Comparison of ENCODE assay signal across 8 mouse cellular contexts in genomic region chr17:22417510-22417909, GRCm38 (mm10). TPM values are rescaled to one million over a fixed set of nuclear protein-coding genes. Genes with fewer than 3 reads are reported as not detected.
DNase-seq lines count a peak whose midpoint lies in the region; ATAC-seq and TF ChIP-seq lines count a peak whose summit lies in the region.

No protein-coding gene starts in this region.

- H3K9ac ChIP-seq in kidney, embryonic 14.5 days (ENCODE audit: low read depth, low read length), result no peak overlapping the region
- no peak overlapping the region for H3K9ac ChIP-seq in liver, embryonic 13.5 days
- H3K9ac ChIP-seq in neural tube, embryonic 13.5 days, result no peak overlapping the region

- ATAC-seq in kidney, embryonic 14.5 days (ENCODE audit: low FRiP score, low TSS enrichment), result 0 out of 2 replicates have a peak, but pooled peaks have one; percentile 46
- no peak for ATAC-seq in liver, embryonic 13.5 days (ENCODE audit: low read depth)
- peak; percentile 36 for ATAC-seq in neural tube, embryonic 13.5 days (ENCODE audit: low read depth)

- peak; percentile 50 for TF ChIP-seq CTCF in cortical plate, adult 2 months (IDR thresholded peaks at IDR 0.05; ENCODE audit: extremely low read depth, insufficient read depth, low read length)

- H3K9me3 ChIP-seq in kidney, embryonic 14.5 days (ENCODE audit: control insufficient read depth, low read length), result no peaks in the 10 kb centered on the region
- H3K9me3 ChIP-seq in liver, embryonic 13.5 days (replicated peaks), result no peaks in the 10 kb centered on the region
- no peaks in the 10 kb centered on the region for H3K9me3 ChIP-seq in neural tube, embryonic 13.5 days

- no peak for TF ChIP-seq POLR2A in cortical plate, adult 2 months (IDR thresholded peaks at IDR 0.05; ENCODE audit: extremely low read depth, insufficient read depth, low read length)

- H3K27ac ChIP-seq in cortical plate, adult 2 months (ENCODE audit: insufficient read depth, low read length), result no peak overlapping the region
- H3K27ac ChIP-seq in kidney, embryonic 14.5 days (ENCODE audit: low read depth, low read length), result no peak overlapping the region
- H3K27ac ChIP-seq in liver, embryonic 13.5 days, result no peak overlapping the region
- no peak overlapping the region for H3K27ac ChIP-seq in neural tube, embryonic 13.5 days (replicated peaks)

- H3K4me3 ChIP-seq in cortical plate, adult 2 months (ENCODE audit: insufficient read depth, low read length), result no peak overlapping the region
- no peak overlapping the region for H3K4me3 ChIP-seq in kidney, embryonic 14.5 days (ENCODE audit: low read length)
- no peak overlapping the region for H3K4me3 ChIP-seq in liver, embryonic 13.5 days (replicated peaks)
- H3K4me3 ChIP-seq in neural tube, embryonic 13.5 days, result no peak overlapping the region

- WGBS in kidney, embryonic 14.5 days, result 2% methylated on average over 3 of the region's 3 CpGs
- WGBS in liver, embryonic 13.5 days (ENCODE audit: insufficient replicate concordance), result under 1% methylated on average over 3 of the region's 3 CpGs
- WGBS in neural tube, embryonic 13.5 days, result 2% methylated on average over 3 of the region's 3 CpGs

- no peaks in the 10 kb centered on the region for H3K27me3 ChIP-seq in kidney, embryonic 14.5 days (ENCODE audit: control insufficient read depth, insufficient read depth, low read length)
- no peaks in the 10 kb centered on the region; the same call in 1 of the 2 replicates for H3K27me3 ChIP-seq in liver, embryonic 13.5 days
- H3K27me3 ChIP-seq in neural tube, embryonic 13.5 days, result no peaks in the 10 kb centered on the region

- H3K4me2 ChIP-seq in kidney, embryonic 14.5 days (replicated peaks; ENCODE audit: low read depth, low read length), result no peak overlapping the region
- no peak overlapping the region for H3K4me2 ChIP-seq in liver, embryonic 13.5 days
- H3K4me2 ChIP-seq in neural tube, embryonic 13.5 days, result no peak overlapping the region

- H3K4me1 ChIP-seq in cortical plate, adult 2 months (ENCODE audit: control insufficient read depth, insufficient read depth, low read length), result no peaks in the 10 kb centered on the region
- H3K4me1 ChIP-seq in kidney, embryonic 14.5 days (ENCODE audit: control insufficient read depth, insufficient read depth, low read length), result no peaks in the 10 kb centered on the region
- no peaks in the 10 kb centered on the region for H3K4me1 ChIP-seq in liver, embryonic 13.5 days (replicated peaks)
- H3K4me1 ChIP-seq in neural tube, embryonic 13.5 days (replicated peaks), result no peaks in the 10 kb centered on the region

- peak; percentile 72 for DNase-seq in CD4-positive helper T cell, adult 2 months (ENCODE audit: low read depth, low spot score)
- peak; percentile 74 for DNase-seq in ZHBTc4 (ENCODE audit: low read depth, low spot score)
- peak; percentile 17 for DNase-seq in gonadal fat pad, adult 2 months (ENCODE audit: low read depth)
- peak; percentile 5 for DNase-seq in liver, embryonic 13.5 days
- peak; percentile 76 for DNase-seq in thymus, postnatal 14 days

- no peaks in the 10 kb centered on the region for H3K36me3 ChIP-seq in kidney, embryonic 14.5 days (ENCODE audit: control insufficient read depth, insufficient read depth, low read length)
- no peaks in the 10 kb centered on the region for H3K36me3 ChIP-seq in liver, embryonic 13.5 days
- no peaks in the 10 kb centered on the region for H3K36me3 ChIP-seq in neural tube, embryonic 13.5 days

RNA-seq across cellular contexts. Expression of gene Zfp946, which starts 6.5 kb away (rescaled TPM):
- 9.3 and 10.2 TPM in 2 replicates for polyA plus RNA-seq in cortical plate, adult 2 months (2012; rRNA removed)
- polyA plus RNA-seq in gonadal fat pad, adult 2 months (2012; rRNA removed), result 2.5 and 3.2 TPM in 2 replicates
- 12.3 and 16.8 TPM in 2 replicates for polyA plus RNA-seq in kidney, embryonic 14.5 days (2014; fragmentation: Nextera tagmentation; extraction: Ambion mirVana)
- polyA plus RNA-seq in liver, embryonic 13.5 days (2015; fragmentation: Nextera tagmentation; extraction: Ambion mirVana), result 3.1 and 3.9 TPM in 2 replicates
- polyA plus RNA-seq in neural tube, embryonic 13.5 days (2015; fragmentation: Nextera tagmentation; extraction: Ambion mirVana), result 36.8 and 40.1 TPM in 2 replicates

RNA-seq across cellular contexts. Expression of gene Zfp758, which starts 56.3 kb away (rescaled TPM):
- polyA plus RNA-seq in cortical plate, adult 2 months (2012; rRNA removed), result 3.9 and 4.5 TPM in 2 replicates
- polyA plus RNA-seq in gonadal fat pad, adult 2 months (2012; rRNA removed), result 0.74 and 1.0 TPM in 2 replicates
- 9.2 and 9.7 TPM in 2 replicates for polyA plus RNA-seq in kidney, embryonic 14.5 days (2014; fragmentation: Nextera tagmentation; extraction: Ambion mirVana)
- 4.1 and 5.7 TPM in 2 replicates for polyA plus RNA-seq in liver, embryonic 13.5 days (2015; fragmentation: Nextera tagmentation; extraction: Ambion mirVana)
- 8.3 and 8.4 TPM in 2 replicates for polyA plus RNA-seq in neural tube, embryonic 13.5 days (2015; fragmentation: Nextera tagmentation; extraction: Ambion mirVana)

RNA-seq across cellular contexts. Expression of gene Zfp944, which starts 56.3 kb away (rescaled TPM):
- polyA plus RNA-seq in cortical plate, adult 2 months (2012; rRNA removed), result 7.2 and 7.9 TPM in 2 replicates
- polyA plus RNA-seq in gonadal fat pad, adult 2 months (2012; rRNA removed), result 2.2 and 2.5 TPM in 2 replicates
- 12.8 and 15.8 TPM in 2 replicates for polyA plus RNA-seq in kidney, embryonic 14.5 days (2014; fragmentation: Nextera tagmentation; extraction: Ambion mirVana)
- 6.3 and 8.0 TPM in 2 replicates for polyA plus RNA-seq in liver, embryonic 13.5 days (2015; fragmentation: Nextera tagmentation; extraction: Ambion mirVana)
- 14.2 TPM in 2 replicates for polyA plus RNA-seq in neural tube, embryonic 13.5 days (2015; fragmentation: Nextera tagmentation; extraction: Ambion mirVana)

Comparison
In these comparisons a context has a peak if more than half of its experiments do, and no peak if none do; other contexts are left out.
1. DNase-seq: peak in every context shown above with its lines; median percentile 76 in thymus, postnatal 14 days; 74 in ZHBTc4; 72 in CD4-positive helper T cell, adult 2 months; 17 in gonadal fat pad, adult 2 months; 5 in liver, embryonic 13.5 days.